Mouse (Mus musculus) limb, embryonic 11.5 days (tissue): ENCODE data around the gene Nup93. TPM values are rescaled to one million over a fixed set of nuclear protein-coding genes. Genes with fewer than 3 reads are reported as not detected.
A peak's percentile ranks its signal among the peaks of the same experiment; 100 is the strongest.

Experiments used
- ATAC-seq: fragments of 200-750 bp; cut with Nextera tagmentation; 2 replicates; pipeline ENCODE4 v1.8.0; 2017; ENCODE audit warnings: low read depth; ENCODE audit not compliant: insufficient number of reproducible peaks, low FRiP score, low TSS enrichment
- DNase-seq: peaks from one replicate; pipeline ENCODE4 v3.0.0-alpha.2; 2015; ENCODE audit warnings: low spot score
- H3K27ac ChIP-seq: fragments of 300-500 bp; sonication (generic); replicated peaks from 2 replicates; pipeline ENCODE4 v1.5.1; 2014; ENCODE audit warnings: low read depth, mild to moderate bottlenecking, low read length
- H3K27me3 ChIP-seq: fragments of 300-500 bp; sonication (generic); 2 replicates; pipeline ENCODE4 v1.6.1; 2014; ENCODE audit warnings: mild to moderate bottlenecking, low read length, mixed read lengths; ENCODE audit not compliant: control insufficient read depth, insufficient read depth
- H3K36me3 ChIP-seq: fragments of 300-500 bp; sonication (generic); 2 replicates; pipeline ENCODE4 v1.6.1; 2014; ENCODE audit warnings: mild to moderate bottlenecking, low read length, moderate library complexity, mixed read lengths; ENCODE audit not compliant: control insufficient read depth, insufficient read depth
- H3K4me1 ChIP-seq: fragments of 300-500 bp; sonication (generic); 2 replicates; pipeline ENCODE4 v1.6.1; 2014; ENCODE audit warnings: low read length, mixed read lengths; ENCODE audit not compliant: control insufficient read depth, insufficient read depth
- H3K4me2 ChIP-seq: fragments of 300-500 bp; sonication (generic); 2 replicates; pipeline ENCODE4 v1.6.1; 2014; ENCODE audit warnings: low read depth, mild to moderate bottlenecking, moderate library complexity; ENCODE audit not compliant: severe bottlenecking
- H3K4me3 ChIP-seq: fragments of 300-500 bp; sonication (generic); 2 replicates; pipeline ENCODE4 v1.5.1; 2014; ENCODE audit warnings: low read depth, low read length
- H3K9ac ChIP-seq: fragments of 300-500 bp; sonication (generic); 2 replicates; pipeline ENCODE4 v1.6.1; 2014; ENCODE audit warnings: mild to moderate bottlenecking, low read length
- H3K9me3 ChIP-seq: fragments of 300-500 bp; sonication (generic); 2 replicates; pipeline ENCODE4 v1.6.1; 2016; ENCODE audit warnings: low read length; ENCODE audit not compliant: control insufficient read depth
- WGBS: fragments of 180-500 bp; shearing (Covaris S2); extraction: QIAGEN DNeasy Blood & Tissue Kit; methylation state at CpG from one replicate; pipeline ENCODE4 v1.1.7; 2014; 5-methylcytosine and 5-hydroxymethylcytosine counted together
- polyA plus RNA-seq: library from polyadenylated mRNA; unstranded; fragments of >200 nt; fragmentation: Nextera tagmentation; extraction: Ambion mirVana; gene quantifications from 2 replicates; pipeline ENCODE4 v1.2.1, GENCODE M21; 2014

Gene Nup93
- polyA plus RNA-seq, 1 experiment from 2014 or later: 128 TPM

DNA sequence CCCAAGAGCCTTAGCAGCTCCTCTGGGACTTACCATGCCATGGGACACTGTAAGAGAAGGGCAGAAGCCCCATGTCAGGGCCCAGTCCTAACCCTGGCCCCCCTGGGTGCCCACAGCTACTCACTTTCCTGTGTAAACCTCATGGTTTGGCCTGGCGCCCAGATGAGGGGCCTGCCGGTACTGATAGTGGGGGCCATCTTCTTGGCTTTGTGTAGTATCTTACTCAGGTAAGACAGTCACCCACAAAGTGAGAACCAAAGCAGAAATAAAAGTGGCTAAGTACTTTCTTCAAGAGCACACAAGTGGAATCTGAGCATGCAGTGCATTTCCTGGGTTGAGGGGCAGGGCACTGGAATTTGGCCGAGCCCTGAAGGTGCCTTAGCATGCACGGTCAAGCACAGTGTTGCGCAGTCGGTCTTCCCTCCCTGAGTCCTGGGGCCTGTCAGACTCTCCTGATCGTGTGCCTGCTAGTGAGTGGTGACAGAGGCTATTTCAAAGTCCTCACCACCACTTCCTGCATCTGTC, 92.7 kb downstream of the Nup93 start:
- no peaks in the 10 kb centered on the region for H3K27me3 ChIP-seq
- H3K4me2 ChIP-seq: no peak overlapping the region
- WGBS: 85% methylated on average over 7 of the region's 7 CpGs
- no peak overlapping the region for H3K4me3 ChIP-seq
- DNase-seq (no peak), ATAC-seq (no peak)
- no peak overlapping the region for H3K27ac ChIP-seq
- peaks cover 4% of the 10 kb centered on the region; the same call in 1 of the 2 replicates for H3K36me3 ChIP-seq
- no peaks in the 10 kb centered on the region for H3K4me1 ChIP-seq
- H3K9ac ChIP-seq: no peak overlapping the region
- no peaks in the 10 kb centered on the region for H3K9me3 ChIP-seq

GRCm38 (mm10) chr8:94307652-94308051, 93.3 kb downstream of the Nup93 start:
- Histone ChIP-seq H3K4me3 (no peak overlapping the region), H3K27me3 (no peaks in the 10 kb centered on the region), H3K4me1 (no peaks in the 10 kb centered on the region), H3K27ac (no peak overlapping the region), H3K36me3 (peaks cover 4% of the 10 kb centered on the region; the same call in 1 of the 2 replicates), H3K4me2 (no peak overlapping the region), H3K9ac (no peak overlapping the region), H3K9me3 (no peaks in the 10 kb centered on the region)
- DNase-seq (no peak), ATAC-seq (no peak)
- 90% methylated on average over 9 of the region's 9 CpGs for WGBS

- DNase-seq: no peak
- no peak overlapping the region for H3K9ac ChIP-seq
- H3K4me3 ChIP-seq: no peak overlapping the region
- peaks cover 4% of the 10 kb centered on the region; the same call in 1 of the 2 replicates for H3K36me3 ChIP-seq
- 92% methylated on average over 2 of the region's 2 CpGs for WGBS
- no peak overlapping the region for H3K4me2 ChIP-seq
- no peaks in the 10 kb centered on the region for H3K27me3 ChIP-seq
- ATAC-seq: no peak
- H3K9me3 ChIP-seq: no peaks in the 10 kb centered on the region
- H3K4me1 ChIP-seq: no peaks in the 10 kb centered on the region
- no peak overlapping the region for H3K27ac ChIP-seq
Observed at GRCm38 (mm10) chr8:94314069-94314468, 99.7 kb downstream of the Nup93 start.

GRCm38 (mm10) chr8:94317249-94317648, 102.9 kb downstream of the Nup93 start:
- H3K9ac ChIP-seq: no peak overlapping the region
- H3K4me1 ChIP-seq: no peaks in the 10 kb centered on the region
- no peak overlapping the region for H3K4me3 ChIP-seq
- H3K9me3 ChIP-seq: no peaks in the 10 kb centered on the region
- no peak overlapping the region for H3K4me2 ChIP-seq
- WGBS: 96% methylated on average over 2 of the region's 2 CpGs
- H3K36me3 ChIP-seq: no peaks in the 10 kb centered on the region
- ATAC-seq (no peak), DNase-seq (no peak)
- H3K27ac ChIP-seq: no peak overlapping the region
- no peaks in the 10 kb centered on the region for H3K27me3 ChIP-seq

- Histone ChIP-seq H3K27ac (no peak overlapping the region), H3K27me3 (no peaks in the 10 kb centered on the region), H3K9ac (no peak overlapping the region), H3K4me2 (no peak overlapping the region), H3K36me3 (no peaks in the 10 kb centered on the region), H3K4me1 (no peaks in the 10 kb centered on the region), H3K4me3 (no peak overlapping the region), H3K9me3 (no peaks in the 10 kb centered on the region)
- no peak for DNase-seq
- 97% methylated on average over 2 of the region's 2 CpGs for WGBS
- ATAC-seq: no peak
Observed at GRCm38 (mm10) chr8:94317691-94318090, 103.3 kb downstream of the Nup93 start.

- Histone ChIP-seq H3K9ac (no peak overlapping the region), H3K27ac (no peak overlapping the region), H3K4me1 (no peaks in the 10 kb centered on the region), H3K4me3 (no peak overlapping the region), H3K9me3 (no peaks in the 10 kb centered on the region), H3K27me3 (no peaks in the 10 kb centered on the region), H3K4me2 (no peak overlapping the region), H3K36me3 (no peaks in the 10 kb centered on the region)
- 85% methylated on average over 2 of the region's 2 CpGs for WGBS
- no peak for ATAC-seq
- no peak for DNase-seq
Observed at GRCm38 (mm10) chr8:94320036-94320435, 105.7 kb downstream of the Nup93 start.

DNA sequence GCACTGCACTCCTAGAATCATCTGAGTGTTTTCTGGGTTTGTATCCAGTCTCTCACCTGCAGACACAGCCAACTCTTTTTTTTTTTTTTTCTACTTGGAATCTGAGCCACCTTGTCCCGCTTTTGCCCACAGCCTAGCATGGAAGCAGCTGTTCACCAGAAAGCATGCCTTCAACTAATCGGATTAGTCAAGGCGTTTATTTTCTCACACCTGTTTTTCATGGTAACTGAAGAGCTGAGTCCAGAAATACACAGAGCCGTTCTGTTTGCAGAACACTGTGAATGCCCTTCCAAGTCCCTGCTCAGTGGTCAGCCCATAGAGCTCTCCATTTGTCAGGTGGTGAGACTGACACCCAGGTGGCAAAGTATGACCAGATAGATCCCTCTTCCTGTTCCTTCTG, 107.7 kb downstream of the Nup93 start:
- H3K27ac ChIP-seq: no peak overlapping the region

GRCm38 (mm10) chr8:94323041-94323440, 108.7 kb downstream of the Nup93 start:
- Histone ChIP-seq H3K9me3 (no peaks in the 10 kb centered on the region), H3K4me3 (no peak overlapping the region), H3K9ac (no peak overlapping the region), H3K4me1 (no peaks in the 10 kb centered on the region), H3K27me3 (no peaks in the 10 kb centered on the region), H3K4me2 (no peak overlapping the region), H3K27ac (no peak overlapping the region), H3K36me3 (no peaks in the 10 kb centered on the region)
- 85% methylated on average over 6 of the region's 6 CpGs for WGBS
- ATAC-seq (no peak), DNase-seq (no peak)

More for the DNA sequence above, 107.7 kb downstream of the Nup93 start:
- peak; percentile 42; the same call in 1 of the 2 replicates for ATAC-seq
- H3K4me3 ChIP-seq: no peak overlapping the region
- H3K27me3 ChIP-seq: no peaks in the 10 kb centered on the region
- H3K4me2 ChIP-seq: no peak overlapping the region
- DNase-seq: no peak
- 58% methylated on average over 4 of the region's 4 CpGs for WGBS
- no peaks in the 10 kb centered on the region for H3K36me3 ChIP-seq
- no peaks in the 10 kb centered on the region for H3K4me1 ChIP-seq
- H3K9ac ChIP-seq: no peak overlapping the region
- H3K9me3 ChIP-seq: no peaks in the 10 kb centered on the region

GRCm38 (mm10) chr8:94324071-94324470, 109.7 kb downstream of the Nup93 start:
- no peaks in the 10 kb centered on the region for H3K27me3 ChIP-seq
- no peak overlapping the region for H3K9ac ChIP-seq
- no peaks in the 10 kb centered on the region for H3K4me1 ChIP-seq
- no peaks in the 10 kb centered on the region for H3K36me3 ChIP-seq
- ATAC-seq: no peak
- no peak overlapping the region for H3K4me3 ChIP-seq
- H3K4me2 ChIP-seq: no peak overlapping the region
- 53% methylated on average over 12 of the region's 12 CpGs for WGBS
- no peaks in the 10 kb centered on the region for H3K9me3 ChIP-seq
- no peak for DNase-seq
- H3K27ac ChIP-seq: no peak overlapping the region
